Mouse (Mus musculus) right cerebral cortex, postnatal 36 days (tissue): ENCODE results near the gene Dock10.

ENCODE experiments used
- DNase-seq, 2 experiments: peaks; one replicate each; pipeline ENCODE4 v3.0.0; 2022; ENCODE audit warnings: low spot score in 2 of 2, mixed read lengths in 1 of 2

Dock10 gene

DNA sequence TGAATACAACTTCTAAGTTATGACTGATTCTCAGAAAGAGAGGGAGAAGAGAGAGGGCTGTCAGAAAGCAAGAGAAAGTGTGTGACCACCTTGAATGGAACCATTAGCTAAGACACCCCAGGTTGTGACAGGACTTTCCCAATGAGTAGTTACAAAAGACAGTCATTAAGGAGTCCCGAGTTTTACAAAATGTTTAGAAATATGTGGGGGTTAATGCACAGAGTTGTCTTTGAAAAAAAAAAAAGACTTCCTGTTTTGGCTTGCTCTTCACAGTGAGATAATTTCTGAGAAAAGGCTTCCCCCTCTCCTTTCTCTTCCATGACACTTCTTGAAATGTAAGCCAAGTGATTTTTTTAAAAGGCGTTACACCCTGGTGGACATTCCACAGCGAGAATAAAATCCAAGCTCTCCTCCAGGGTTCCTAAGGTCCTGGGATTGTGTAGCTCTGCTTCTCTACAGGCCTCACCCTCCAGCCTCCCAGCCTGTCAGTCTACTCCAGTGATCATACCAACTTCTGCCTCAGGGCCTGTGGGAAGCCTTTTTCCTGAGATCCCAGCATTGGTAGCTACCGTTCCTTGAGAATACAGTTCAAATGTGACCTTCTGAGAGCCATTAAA lies 144.8 kb downstream of the Dock10 start:
- no peak for DNase-seq

DNA sequence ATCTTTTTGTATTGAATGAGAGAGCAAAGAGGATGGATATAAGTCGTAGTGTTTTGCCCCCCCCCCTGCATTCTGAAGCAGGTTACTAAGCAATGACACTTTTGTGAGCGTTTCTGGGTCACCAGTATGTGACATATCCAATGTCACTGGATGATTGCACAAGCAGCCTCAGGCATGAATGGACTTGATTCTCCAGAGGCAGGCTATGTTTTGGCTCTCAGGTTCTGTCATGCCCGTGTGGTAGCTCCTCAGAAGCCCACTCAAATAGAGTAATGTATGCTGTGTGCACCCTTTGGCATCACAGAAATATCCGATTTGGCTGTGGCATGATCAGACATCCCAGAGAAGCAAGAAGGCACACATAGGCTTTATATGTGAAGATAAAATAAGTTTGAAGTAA lies 150.8 kb downstream of the Dock10 start:
- DNase-seq, result no peak

DNA sequence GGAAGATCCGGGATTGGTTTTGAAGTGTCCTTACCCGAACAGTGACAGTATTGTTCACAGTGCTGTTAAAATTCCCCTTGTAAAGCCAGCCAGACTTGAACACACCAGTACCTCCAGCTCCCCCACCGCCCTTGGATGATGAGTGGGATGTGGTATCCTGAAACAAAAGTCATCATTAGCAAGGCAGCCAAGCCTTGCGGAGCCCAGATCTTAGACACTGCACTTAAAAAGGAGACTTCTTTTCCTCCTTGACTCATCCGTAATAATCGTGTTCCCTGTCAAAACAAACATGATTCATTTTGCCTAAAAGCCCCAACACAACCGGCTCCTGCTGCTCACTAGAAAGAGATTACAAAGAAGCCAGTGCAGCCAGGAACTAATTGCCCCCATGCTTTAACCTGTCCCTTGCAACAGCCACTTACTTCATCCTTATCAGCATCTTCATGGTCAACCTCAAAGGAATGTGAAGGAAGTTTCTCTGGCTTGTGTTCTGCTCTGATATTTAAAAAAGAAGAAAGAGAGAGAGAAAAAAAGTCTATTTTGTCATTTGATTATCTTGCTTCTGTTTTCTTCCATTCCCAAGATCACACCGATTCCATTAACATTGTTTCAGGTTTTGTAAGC lies 152.1 kb downstream of the Dock10 start:
- DNase-seq, result peak; percentile 39 to 44

DNA sequence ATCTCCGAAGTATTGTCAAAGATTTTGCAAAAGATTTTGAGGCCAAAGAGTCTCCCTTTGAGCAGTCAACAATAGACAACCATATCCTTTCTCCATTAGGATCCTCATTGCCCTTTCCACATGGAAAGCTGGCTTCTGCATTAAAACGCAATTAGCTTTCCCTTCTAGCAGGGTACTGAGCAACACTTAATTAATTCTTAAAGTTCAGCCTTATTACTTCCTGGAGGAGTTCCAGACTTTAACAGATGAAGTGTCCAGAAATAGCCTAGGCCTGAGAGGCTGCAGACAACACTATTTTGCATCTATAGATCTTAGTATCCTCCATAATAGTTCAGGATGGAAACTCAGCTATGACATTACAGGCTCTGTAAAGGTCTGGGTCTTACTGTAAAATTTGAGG lies 154.0 kb downstream of the Dock10 start:
- no peak for DNase-seq

DNA sequence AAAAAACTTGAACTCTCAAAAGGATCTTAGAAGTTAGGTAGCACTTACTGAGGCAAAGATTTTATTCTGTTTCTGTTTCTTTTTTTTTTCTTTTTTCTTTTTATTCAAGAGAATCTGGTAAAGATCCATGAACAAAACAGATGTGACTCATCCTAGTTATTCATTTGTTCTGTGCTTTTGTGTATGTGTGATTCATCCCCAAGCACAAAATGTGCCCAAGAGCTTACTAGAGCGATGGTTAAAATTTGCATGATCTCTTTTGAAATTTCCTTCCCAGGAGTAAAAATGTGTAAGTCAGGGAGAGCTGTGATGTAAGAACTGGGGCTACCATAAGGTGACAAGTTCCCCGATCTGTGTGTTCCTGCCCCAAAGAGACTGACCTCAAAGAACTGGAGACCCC lies 155.2 kb downstream of the Dock10 start:
- DNase-seq, result peak in 1 of 2 experiments; percentile 29

DNA sequence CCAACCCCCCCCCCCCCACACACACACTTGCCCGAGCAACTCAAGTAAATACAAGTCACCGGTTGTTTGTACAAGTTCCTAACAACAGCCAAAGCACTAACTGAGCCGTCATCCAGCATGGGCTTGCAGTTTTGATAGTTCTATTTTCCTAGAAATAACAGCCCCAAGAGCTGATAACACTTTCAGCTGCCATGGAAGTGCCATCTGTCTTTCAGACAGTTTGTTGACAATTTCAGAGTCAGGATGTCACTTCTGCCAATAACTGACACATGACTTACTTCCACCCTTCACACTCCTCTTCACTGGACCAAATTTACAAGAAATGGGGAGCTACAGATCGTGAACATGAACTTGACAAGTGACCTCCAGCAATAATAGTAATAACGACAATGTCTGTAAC lies 175.0 kb downstream of the Dock10 start:
- no peak for DNase-seq

DNA sequence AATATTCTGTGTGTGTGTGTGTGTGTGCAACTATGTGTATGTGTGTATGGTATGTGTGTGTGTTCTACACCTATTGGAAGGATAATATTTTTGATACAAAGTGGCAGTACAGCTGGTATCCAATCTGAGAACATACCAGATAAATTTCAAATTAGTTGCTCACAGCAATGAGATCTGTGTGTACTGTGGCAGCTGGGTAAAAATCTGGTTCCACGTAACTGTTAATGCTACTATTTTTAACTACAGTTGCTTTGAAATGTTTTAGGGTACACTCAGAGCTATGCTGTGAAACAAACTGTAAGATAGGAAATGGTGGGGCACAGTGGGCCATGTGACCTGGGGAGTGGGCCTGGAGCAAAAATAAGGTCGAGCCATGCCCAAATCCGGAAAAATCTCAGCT lies 176.1 kb downstream of the Dock10 start:
- no peak for DNase-seq

DNA sequence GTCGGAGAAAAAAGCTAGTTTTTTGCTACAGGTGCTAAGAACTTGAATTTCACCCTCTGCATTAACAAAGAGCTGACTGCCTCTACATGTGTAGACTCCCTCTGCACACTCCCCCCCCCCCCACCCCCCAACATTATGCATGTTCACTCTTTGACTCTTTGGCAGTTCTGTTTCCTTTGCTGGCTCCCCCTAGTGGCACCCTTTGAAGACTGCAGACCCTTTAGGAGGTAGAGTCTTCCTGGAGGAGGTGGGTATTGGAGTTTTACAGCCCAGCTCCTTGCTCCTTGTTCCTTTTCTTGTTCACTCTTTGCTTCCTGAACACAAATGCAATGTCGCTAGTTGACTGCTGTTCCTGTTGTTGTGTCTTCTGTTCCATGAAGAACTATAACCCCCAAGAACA lies 181.4 kb downstream of the Dock10 start:
- DNase-seq, result no peak

DNA sequence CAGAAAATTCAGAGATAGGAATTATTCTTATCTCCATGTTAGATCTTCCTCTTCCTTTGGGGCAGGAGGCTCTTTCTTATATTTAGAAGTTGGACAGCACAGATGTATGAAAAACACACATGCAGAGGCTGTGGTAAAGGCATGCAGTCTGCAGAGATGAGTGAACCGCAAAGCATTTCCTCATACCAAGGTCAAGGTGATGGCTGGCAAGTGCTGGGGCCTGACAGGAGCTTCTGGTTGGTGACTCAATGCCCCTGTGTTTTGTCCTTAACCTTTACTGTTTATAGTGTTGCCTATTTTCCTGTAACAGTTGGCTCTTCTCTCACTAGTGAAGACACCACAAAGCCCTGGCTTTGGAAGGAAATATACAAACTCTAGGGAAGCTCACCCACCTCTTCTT lies 201.9 kb downstream of the Dock10 start:
- no peak for DNase-seq

DNA sequence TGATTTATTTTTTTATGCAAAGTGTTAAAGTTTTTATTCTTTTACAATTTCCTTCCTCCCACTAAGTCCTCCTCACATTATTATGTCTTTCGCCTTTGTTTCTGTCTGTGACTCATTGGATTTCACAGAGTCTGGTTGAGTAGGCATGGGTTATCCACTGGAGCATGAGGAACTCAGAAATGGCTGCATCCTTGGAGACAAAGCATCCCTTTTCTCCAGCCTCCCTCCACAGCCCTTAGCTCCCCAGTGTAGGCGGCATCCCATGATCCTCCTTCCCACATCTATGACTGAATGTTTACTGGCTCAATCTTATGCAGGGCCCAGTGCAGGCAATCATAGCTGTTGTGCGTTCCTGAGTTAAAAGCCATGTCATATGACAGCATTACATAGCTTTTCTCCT lies 216.8 kb downstream of the Dock10 start:
- DNase-seq, result no peak

DNA sequence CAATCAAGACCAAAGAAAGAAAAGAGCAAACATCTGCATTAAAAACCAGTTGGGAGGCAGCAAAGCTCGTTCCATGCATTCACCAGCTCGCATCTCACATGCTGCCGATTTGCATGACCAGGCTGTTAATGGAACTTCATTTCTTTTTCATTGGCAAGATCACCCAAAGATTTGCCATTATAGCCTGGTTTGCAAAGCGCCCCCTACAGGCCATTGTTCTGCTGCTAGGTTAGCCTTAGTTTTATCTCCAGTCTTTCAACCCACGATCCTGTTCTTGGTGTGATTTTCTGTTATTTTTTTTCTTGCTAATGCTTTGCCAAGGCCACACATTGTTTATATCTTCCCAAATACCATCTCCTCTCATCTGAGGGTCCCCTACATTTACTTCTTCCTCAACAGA lies 236.1 kb downstream of the Dock10 start:
- no peak for DNase-seq

DNA sequence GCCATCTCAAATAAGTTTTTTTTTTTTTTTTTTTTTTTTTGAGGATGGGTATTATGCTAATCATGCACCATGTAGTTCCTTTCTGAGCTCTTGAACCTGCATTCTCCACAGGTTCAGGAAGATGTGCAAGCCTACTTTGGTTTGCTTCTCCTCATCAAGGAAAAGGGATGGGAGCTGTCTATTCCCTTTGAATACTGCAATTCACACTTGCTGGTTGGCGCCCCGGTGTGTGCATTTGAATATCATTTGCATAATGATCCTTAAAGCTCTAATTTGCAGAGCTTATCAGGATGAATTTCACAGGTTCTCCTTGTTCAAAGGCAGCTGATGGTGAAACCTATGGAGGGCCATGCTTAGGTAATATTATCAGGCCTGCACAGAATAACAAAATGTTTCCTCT lies 237.9 kb downstream of the Dock10 start:
- DNase-seq, result no peak

DNA sequence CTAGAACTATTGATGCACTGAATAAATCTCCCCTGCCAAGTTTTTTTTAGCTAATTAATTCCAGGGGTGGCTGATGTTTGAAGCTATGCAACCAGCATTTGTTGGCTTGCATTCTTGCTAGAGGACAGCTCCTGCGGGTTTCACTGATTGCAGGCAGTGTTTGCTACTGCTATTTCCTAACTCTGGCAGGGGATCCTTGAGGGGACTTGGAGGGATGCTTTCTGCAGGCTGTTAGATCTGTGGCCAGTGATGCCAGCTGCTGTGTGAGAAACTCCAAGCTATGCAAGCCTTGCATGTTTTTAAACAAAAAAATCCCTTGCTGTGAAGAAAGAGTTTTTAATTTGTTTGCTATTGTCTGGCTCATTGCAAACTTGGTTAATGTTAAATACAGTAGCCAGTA lies 238.4 kb downstream of the Dock10 start:
- DNase-seq, result no peak

DNA sequence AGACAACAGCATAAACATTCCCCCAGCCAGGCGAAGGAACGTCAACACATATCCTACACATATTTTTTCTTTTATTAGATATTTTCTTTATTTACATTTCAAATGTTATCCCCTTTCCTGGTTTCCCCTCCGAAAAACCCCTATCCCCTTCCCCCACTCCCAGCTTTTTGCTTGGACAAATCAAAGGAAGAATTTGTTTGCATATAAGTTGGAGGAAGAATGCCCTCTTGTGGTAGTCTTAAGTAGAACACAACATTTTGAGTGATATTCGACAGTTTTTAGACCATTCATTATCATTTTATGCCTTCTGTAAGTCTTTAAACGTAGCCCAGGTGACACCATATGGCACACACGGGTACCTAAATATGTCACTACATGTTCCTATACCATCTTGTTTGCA lies 242.5 kb downstream of the Dock10 start:
- no peak for DNase-seq

DNA sequence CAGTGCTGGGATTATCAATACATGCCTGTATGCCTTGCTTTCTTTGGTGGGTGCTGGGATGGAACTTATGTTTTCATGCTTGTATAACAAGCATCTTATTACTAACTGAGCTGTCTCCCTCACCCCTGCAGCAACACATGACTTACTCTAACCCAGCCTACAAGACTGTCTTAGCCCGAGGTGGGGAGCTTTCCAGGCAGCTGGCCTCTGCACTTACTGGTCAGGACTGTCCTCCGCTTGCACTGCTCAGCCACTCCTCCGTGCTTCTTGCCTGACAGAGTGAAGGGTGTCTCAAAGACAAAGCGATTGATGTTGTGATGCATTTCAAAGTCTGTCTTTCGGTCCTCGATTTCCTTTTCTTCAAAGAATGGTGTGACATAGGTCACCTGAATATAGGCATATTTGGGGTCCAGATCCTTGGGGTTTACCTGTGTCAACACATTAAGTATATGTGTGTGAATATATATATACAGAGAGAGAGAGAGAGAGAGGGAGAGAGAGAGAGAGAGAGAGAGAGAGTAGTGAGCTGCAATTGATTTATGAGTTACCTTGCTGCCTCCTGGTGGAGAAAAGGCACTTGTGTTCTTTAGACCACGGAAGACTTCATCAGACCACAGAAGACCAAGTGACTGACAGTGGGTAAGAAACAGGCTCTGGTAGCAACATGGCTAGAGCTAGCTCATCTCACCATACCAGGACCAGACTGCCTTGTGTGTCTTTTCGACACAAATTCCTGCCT lies 245.9 kb downstream of the Dock10 start:
- no peak for DNase-seq

DNA sequence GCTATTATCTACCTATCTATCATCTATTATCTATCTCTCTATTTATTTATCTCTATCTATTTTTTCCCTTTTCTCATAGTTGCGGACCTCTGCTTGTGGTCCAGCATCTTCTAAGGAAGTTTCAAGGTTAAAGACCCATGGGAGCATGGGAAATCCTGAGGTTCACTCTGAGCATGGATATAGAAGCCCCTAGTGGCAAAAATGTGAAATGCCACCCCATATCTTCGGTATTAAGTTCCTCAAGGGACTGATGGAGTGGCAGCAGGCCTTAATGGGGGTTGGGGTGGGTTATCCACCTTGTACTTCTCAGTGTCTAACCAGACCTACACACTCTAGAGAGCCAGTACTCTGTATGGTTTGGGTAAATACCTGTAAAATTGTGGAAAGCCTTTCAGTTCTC lies 253.6 kb downstream of the Dock10 start:
- no peak for DNase-seq

DNA sequence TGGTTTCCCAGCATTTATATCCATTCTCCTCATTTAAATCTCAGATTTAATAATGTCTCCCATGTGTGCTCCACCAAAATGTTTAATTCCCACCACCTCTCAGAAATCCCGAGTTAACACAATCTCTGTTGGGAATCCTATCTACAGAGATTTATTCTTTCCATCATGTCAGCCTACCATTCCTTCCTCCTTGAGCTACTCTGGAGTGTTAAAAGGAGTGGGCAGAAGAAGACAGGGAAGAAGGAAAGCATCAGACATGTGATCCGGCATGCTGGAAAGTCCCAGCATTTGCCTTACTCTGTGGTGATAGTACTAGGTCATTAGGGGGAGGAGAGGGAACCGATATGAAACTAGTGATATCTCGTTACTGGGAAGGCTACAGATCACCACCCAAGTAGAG lies 254.2 kb downstream of the Dock10 start:
- DNase-seq, result no peak

DNA sequence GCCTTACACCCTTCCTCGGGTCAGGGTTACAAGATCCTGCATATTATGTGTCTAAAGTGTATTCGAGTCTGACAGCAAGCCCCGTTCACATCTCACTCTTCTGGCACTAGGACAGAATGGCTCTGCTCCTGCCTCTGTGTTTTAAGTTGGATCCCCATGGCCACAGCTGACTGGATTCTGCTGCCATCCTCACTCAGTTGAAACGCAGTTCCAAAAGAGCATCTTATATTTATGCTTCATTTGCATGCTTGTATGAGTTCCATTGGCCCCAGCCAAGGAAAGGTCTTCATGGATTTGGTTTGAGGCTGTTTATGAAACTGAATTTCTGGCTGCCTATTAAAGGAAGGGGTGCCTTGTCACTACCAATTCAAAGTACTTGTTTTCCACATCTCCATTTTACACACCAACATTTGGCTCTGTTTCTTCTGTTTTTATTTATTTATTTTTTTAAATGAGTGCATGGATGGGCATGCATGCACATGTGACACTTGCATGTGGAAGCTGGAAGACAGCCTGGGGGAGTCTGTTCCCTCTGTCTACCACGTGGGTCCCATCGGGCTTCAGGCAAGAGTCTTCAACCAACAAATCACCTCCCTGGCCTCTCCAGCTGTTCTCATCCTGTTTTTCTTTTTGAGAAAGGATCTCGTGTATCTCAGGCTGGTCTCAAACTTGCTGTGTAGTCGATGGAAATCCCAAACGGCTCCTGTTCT lies 255.7 kb downstream of the Dock10 start:
- DNase-seq, result no peak

DNA sequence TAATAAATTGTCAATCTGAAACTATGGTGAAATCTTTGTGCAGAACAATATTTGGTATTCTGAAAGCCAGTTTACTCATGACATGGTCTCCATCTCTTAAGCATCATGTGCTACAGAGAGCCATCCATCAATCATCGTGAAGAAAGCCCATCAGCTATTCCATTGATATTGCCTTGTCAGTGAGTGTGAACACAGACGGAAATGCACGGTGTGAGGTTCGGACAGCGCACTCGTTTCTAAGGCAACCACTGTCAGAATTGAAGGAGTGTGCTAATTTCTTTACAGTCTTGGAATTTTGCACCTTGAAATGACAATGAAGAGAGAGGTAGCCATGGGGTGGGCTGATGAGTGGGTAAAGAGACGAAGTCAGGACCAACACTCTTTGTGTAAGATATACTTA lies 259.1 kb downstream of the Dock10 start:
- DNase-seq, result no peak

DNA sequence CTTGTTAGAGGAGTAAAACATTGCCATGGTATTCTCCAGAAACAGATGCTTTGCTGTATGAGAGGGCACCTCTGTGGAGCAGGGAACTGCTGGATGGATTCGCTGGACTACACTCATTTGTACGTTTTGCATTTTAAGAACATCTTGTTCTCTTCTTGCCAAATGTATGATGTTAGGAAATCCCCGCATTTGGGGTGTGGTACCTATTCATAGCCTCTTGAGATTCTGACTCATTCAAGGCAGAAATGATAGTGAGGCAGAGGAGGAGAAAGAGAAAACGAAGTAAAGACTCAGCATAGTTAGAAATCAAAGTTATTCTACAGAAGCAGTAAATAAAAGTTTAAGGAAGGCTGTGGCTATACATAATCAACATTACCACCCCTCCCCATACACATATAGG lies 262.0 kb downstream of the Dock10 start:
- DNase-seq, result no peak

DNA sequence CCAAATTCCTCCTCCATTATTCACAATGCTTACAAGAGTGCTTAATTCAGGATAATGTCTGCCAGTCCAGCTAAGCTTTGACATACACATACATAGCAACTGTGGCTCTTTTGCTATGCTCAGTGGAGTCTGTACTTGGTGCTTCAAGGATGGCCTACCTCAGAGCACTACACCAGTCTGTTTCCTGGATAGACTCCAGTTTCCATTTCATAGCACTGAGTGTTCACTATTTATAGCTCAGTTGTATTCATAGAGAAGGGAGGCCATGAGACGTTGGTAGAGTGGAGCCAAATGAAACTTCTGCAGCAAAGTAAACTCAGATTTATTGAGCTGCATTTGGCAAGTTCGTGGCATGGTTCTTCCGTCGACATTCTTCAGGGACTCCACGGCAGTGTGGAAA lies 274.9 kb downstream of the Dock10 start:
- DNase-seq, result no peak

DNA sequence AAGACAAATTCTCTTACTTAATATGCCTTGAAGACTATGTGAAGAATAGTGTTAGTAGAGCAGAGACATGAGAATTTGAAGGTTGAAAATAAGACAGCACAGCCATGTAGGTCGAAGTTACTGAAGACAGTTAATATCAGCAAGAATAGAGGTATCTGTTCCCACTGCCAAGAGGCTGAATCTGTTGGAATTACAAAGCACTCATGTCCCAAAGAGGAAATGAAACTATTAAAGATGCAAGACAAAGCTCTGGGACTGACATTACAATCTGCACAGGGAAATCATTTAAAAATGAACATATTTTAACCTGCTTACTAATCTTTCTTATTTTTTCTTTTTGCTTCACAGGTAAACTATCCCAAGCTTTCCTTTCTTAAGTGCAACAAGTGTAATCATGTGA lies 283.4 kb downstream of the Dock10 start:
- no peak for DNase-seq

DNA sequence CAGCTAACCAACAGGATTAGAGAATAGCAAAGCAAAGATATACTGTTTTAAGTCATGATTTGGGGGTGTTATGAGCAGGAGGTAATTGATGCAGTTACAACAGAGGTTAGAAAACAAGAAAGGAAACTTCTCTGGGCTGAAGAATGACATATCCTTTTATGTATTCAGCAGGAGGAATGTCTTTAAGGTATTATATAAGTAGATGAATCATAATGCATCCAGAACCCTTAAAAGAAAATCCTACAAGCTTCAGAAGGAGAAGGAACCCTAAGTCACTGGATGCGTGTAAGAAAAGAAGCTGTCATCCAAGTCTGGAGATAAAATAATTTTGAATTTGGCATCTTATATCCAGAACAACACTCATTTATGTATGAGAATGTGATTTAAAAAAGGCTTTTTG lies 285.9 kb downstream of the Dock10 start:
- no peak for DNase-seq
